Mouse (Mus musculus): ENCODE data around the gene Cnn1.

GRCm38 (mm10) chr9:22056303-22056910, 42.6 kb upstream of the Cnn1 start:
- no peak for TF ChIP-seq CTCF (IDR thresholded peaks at IDR 0.05; ENCODE audit: low read depth)
- no peak for TF ChIP-seq EP300 (IDR thresholded peaks at IDR 0.05; ENCODE audit: low read depth)

All from heart, postnatal 0 days (tissue).